ENCODE assay signal across 11 mouse cellular contexts in genomic region chr2:145822013-145822782, GRCm38 (mm10).
A peak's percentile ranks its signal among the peaks of the same experiment; 100 is the strongest.
DNase-seq lines count a peak whose midpoint lies in the region; ATAC-seq lines count a peak whose summit lies in the region.
"Had no signal": no experiment of that assay in that cellular context is flagged by ENCODE, and none has a peak within 500 bp of the region (broad histone marks: within the 10 kb centered on the region; RNA-seq: fewer than 3 reads in every experiment).

No protein-coding gene starts in this region.

- no peaks in the 10 kb centered on the region for H3K9me3 ChIP-seq in hindbrain, embryonic 11.5 days (ENCODE audit: control insufficient read depth, low read length)
- H3K9me3 ChIP-seq in midbrain, embryonic 10.5 days (replicated peaks), result no peaks in the 10 kb centered on the region
- no peaks in the 10 kb centered on the region for H3K9me3 ChIP-seq in forebrain, embryonic 14.5 days (replicated peaks; ENCODE audit: control insufficient read depth, low read length)
- H3K9me3 ChIP-seq: forebrain, embryonic 15.5 days had no signal

- H3K36me3 ChIP-seq in hindbrain, embryonic 11.5 days (ENCODE audit: control insufficient read depth, insufficient read depth, low read length), result no peaks in the 10 kb centered on the region
- no peaks in the 10 kb centered on the region for H3K36me3 ChIP-seq in midbrain, embryonic 10.5 days
- H3K36me3 ChIP-seq in forebrain, embryonic 14.5 days (ENCODE audit: control insufficient read depth, insufficient read depth, low read length), result no peaks in the 10 kb centered on the region
- H3K36me3 ChIP-seq: forebrain, embryonic 15.5 days; neural tube, embryonic 13.5 days had no signal

- no peak overlapping the region for H3K27ac ChIP-seq in hindbrain, embryonic 11.5 days (ENCODE audit: low read depth, low read length)
- H3K27ac ChIP-seq in midbrain, embryonic 10.5 days (replicated peaks), result no peak overlapping the region
- H3K27ac ChIP-seq in forebrain, embryonic 14.5 days (ENCODE audit: low read depth, low read length), result no peak overlapping the region
- H3K27ac ChIP-seq: forebrain, embryonic 15.5 days; neural tube, embryonic 13.5 days had no signal

- WGBS in hindbrain, embryonic 11.5 days, result 87% methylated on average over 15 of the region's 15 CpGs
- WGBS in midbrain, embryonic 10.5 days, result 89% methylated on average over 15 of the region's 15 CpGs
- WGBS in forebrain, embryonic 14.5 days, result 95% methylated on average over 15 of the region's 15 CpGs

- no peak overlapping the region for H3K4me3 ChIP-seq in hindbrain, embryonic 11.5 days (ENCODE audit: low read depth, low read length)
- no peak overlapping the region for H3K4me3 ChIP-seq in midbrain, embryonic 10.5 days
- H3K4me3 ChIP-seq in forebrain, embryonic 14.5 days (ENCODE audit: low read depth, low read length), result no peak overlapping the region
- H3K4me3 ChIP-seq: forebrain, embryonic 15.5 days; neural tube, embryonic 13.5 days had no signal

- ATAC-seq in monocyte, adult 5-6 weeks (replicated peaks; ENCODE audit: insufficient number of reproducible peaks, low FRiP score, low TSS enrichment, poor library complexity, severe bottlenecking), result peak; percentile 80
- ATAC-seq in hindbrain, embryonic 11.5 days (ENCODE audit: low FRiP score), result no peak
- no peak for ATAC-seq in forebrain, embryonic 14.5 days
- ATAC-seq: forebrain, embryonic 15.5 days; Patski had no signal

- no peak overlapping the region for H3K9ac ChIP-seq in hindbrain, embryonic 11.5 days (ENCODE audit: low read depth, low read length)
- no peak overlapping the region for H3K9ac ChIP-seq in forebrain, embryonic 14.5 days (ENCODE audit: low read length)
- H3K9ac ChIP-seq: forebrain, embryonic 15.5 days; neural tube, embryonic 13.5 days had no signal

- H3K27me3 ChIP-seq in hindbrain, embryonic 11.5 days (ENCODE audit: control insufficient read depth, insufficient read depth, low read length), result no peaks in the 10 kb centered on the region
- no peaks in the 10 kb centered on the region for H3K27me3 ChIP-seq in midbrain, embryonic 10.5 days (ENCODE audit: low read depth, poor library complexity, severe bottlenecking)
- no peaks in the 10 kb centered on the region for H3K27me3 ChIP-seq in forebrain, embryonic 14.5 days (replicated peaks; ENCODE audit: control insufficient read depth, insufficient read depth, low read length)
- H3K27me3 ChIP-seq: forebrain, embryonic 15.5 days; neural tube, embryonic 13.5 days; Patski had no signal

- H3K4me1 ChIP-seq in hindbrain, embryonic 11.5 days (replicated peaks; ENCODE audit: control insufficient read depth, insufficient read depth, low read length), result no peaks in the 10 kb centered on the region
- no peaks in the 10 kb centered on the region for H3K4me1 ChIP-seq in midbrain, embryonic 10.5 days
- H3K4me1 ChIP-seq in forebrain, embryonic 14.5 days (ENCODE audit: control insufficient read depth, insufficient read depth, low read length), result no peaks in the 10 kb centered on the region
- H3K4me1 ChIP-seq: forebrain, embryonic 15.5 days; neural tube, embryonic 13.5 days had no signal

- peak; percentile 77 for DNase-seq in layer of hippocampus, adult 9-11 months
- no peak for DNase-seq in layer of hippocampus, postnatal 36 days
- peak; percentile 78 for DNase-seq in heart, adult 8-10 months (ENCODE audit: low spot score)
- DNase-seq in kidney, postnatal 14 days, result peak; percentile 55
- no peak for DNase-seq in hindbrain, embryonic 11.5 days (ENCODE audit: low spot score)
- no peak for DNase-seq in midbrain, embryonic 10.5 days (ENCODE audit: low spot score)
- no peak for DNase-seq in forebrain, embryonic 14.5 days (ENCODE audit: low spot score)

- no peak overlapping the region for H3K4me2 ChIP-seq in hindbrain, embryonic 11.5 days (replicated peaks; ENCODE audit: low read depth, low read length)
- no peak overlapping the region for H3K4me2 ChIP-seq in forebrain, embryonic 14.5 days (ENCODE audit: low read length)
- H3K4me2 ChIP-seq: forebrain, embryonic 15.5 days; neural tube, embryonic 13.5 days had no signal

Comparison
In these comparisons a context has a peak if more than half of its experiments do, and no peak if none do; other contexts are left out.
1. DNase-seq: peak in layer of hippocampus, adult 9-11 months (single experiment), heart, adult 8-10 months (single experiment) and kidney, postnatal 14 days (single experiment); none in layer of hippocampus, postnatal 36 days (0 of 2), hindbrain, embryonic 11.5 days (single experiment), midbrain, embryonic 10.5 days (single experiment) and forebrain, embryonic 14.5 days (single experiment).